In genomic region chr16:24535221-24535620, GRCm38 (mm10) we compare ENCODE assay signal across 11 mouse cellular contexts.
"Had no signal": no experiment of that assay in that cellular context is flagged by ENCODE, and none has a peak within 500 bp of the region (broad histone marks: within the 10 kb centered on the region; RNA-seq: fewer than 3 reads in every experiment).

No protein-coding gene starts in this region.

- DNase-seq: kidney, adult 18-20 months; kidney, adult 9 months; kidney, postnatal 14 days; kidney, postnatal 4 days; layer of hippocampus, postnatal 36 days; liver; lung, adult 18-20 months; lung, postnatal 10 days; thymus, adult 2 months; thymus, postnatal 14 days; thymus, postnatal 4 days had no signal
